Mouse (Mus musculus) heart, embryonic 16.5 days (tissue): ENCODE measurements around the gene Taf13. TPM values are rescaled to one million over a fixed set of nuclear protein-coding genes. Genes with fewer than 3 reads are reported as not detected.
"Not testable (repeated sequence)": the region's sequence is repeated elsewhere in the genome, so short reads cannot be mapped to it uniquely, and the experiment has no call there.

ENCODE experiments used
- ATAC-seq: fragments of 200-750 bp; cut with Nextera tagmentation; replicated peaks from 2 replicates; pipeline ENCODE4 v1.8.0; 2017; ENCODE audit warnings: moderate number of reproducible peaks; ENCODE audit not compliant: insufficient read depth, low FRiP score; ENCODE audit errors: extremely low read depth
- H3K27ac ChIP-seq: fragments of 300-500 bp; sonication (generic); 2 replicates; pipeline ENCODE4 v1.5.1; 2014; ENCODE audit warnings: mild to moderate bottlenecking, low read length, control low read depth, moderate library complexity
- H3K27me3 ChIP-seq: fragments of 300-500 bp; sonication (generic); 2 replicates; pipeline ENCODE4 v1.6.1; 2014; ENCODE audit warnings: low read length, mixed read lengths; ENCODE audit not compliant: control insufficient read depth, insufficient read depth
- H3K36me3 ChIP-seq: fragments of 300-500 bp; sonication (generic); 2 replicates; pipeline ENCODE4 v1.6.1; 2014; ENCODE audit not compliant: control insufficient read depth, insufficient read depth
- H3K4me1 ChIP-seq: fragments of 300-500 bp; sonication (generic); 2 replicates; pipeline ENCODE4 v1.6.1; 2014; ENCODE audit warnings: low read length, mixed read lengths; ENCODE audit not compliant: control insufficient read depth, insufficient read depth
- H3K4me2 ChIP-seq: fragments of 300-500 bp; sonication (generic); 2 replicates; pipeline ENCODE4 v1.6.1; 2014; ENCODE audit warnings: low read depth, mild to moderate bottlenecking, control low read depth, low read length
- H3K4me3 ChIP-seq: fragments of 300-500 bp; sonication (generic); 2 replicates; pipeline ENCODE4 v1.5.1; 2014; ENCODE audit warnings: mild to moderate bottlenecking, control low read depth, low read length
- H3K9ac ChIP-seq: fragments of 300-500 bp; sonication (generic); 2 replicates; pipeline ENCODE4 v1.6.1; 2014; ENCODE audit warnings: low read length, control low read depth
- H3K9me3 ChIP-seq: fragments of 300-500 bp; sonication (generic); replicated peaks from 2 replicates; pipeline ENCODE4 v1.6.1; 2016; ENCODE audit warnings: low read length; ENCODE audit not compliant: control insufficient read depth
- WGBS: fragments of 180-500 bp; shearing (Covaris S2); extraction: QIAGEN DNeasy Blood & Tissue Kit; methylation state at CpG from one replicate; pipeline ENCODE4 v1.1.7; 2014; 5-methylcytosine and 5-hydroxymethylcytosine counted together
- polyA plus RNA-seq: library from polyadenylated mRNA; unstranded; fragments of >200 nt; fragmentation: Nextera tagmentation; extraction: Ambion mirVana; gene quantifications from 2 replicates; pipeline ENCODE4 v1.2.1, GENCODE M21; 2015

Taf13 gene
- polyA plus RNA-seq, 1 experiment from 2014 or later = 29.9 TPM

DNA sequence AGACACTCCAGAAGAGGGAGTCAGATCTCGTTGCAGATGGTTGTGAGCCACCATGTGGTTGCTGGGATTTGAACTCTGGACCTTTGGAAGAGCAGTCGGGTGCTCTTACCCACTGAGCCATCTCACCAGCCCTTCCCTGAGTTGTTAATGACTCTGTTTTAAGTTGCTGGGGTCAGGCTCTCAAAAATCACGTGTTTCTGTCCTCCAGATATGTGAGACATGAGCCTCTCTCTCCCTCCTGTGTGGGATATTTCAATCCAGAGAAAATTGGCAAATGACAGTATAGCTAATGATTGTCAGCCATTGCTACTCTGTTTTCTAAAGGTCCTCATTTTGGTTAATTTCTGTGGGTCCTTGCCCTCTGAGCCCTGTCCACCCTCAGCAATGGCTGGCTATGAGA lies 1.9 kb upstream of the Taf13 start:
- ATAC-seq = not testable (repeated sequence)
- 39% methylated on average over 2 of the region's 3 CpGs for WGBS

DNA sequence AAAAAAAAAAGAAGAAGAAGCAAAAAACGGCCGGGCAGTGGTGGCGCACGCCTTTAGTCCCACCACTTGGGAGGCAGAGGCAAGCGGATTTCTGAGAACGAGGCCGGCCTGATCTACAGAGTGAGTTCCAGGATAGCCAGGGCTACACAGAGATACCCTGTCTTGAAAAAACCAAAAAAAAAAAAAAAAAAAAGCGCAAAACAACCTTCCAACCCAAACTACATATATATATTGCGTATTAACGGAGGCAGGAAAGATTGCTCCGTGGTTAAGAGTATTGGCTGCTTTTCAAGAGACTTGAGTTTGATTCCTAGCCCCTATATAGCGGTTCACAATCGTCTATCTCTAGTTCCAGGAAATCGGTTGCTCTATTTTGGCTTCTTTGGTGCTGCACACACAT lies 685 bp upstream of the Taf13 start:
- WGBS = 82% methylated on average over 14 of the region's 14 CpGs
- H3K27me3 ChIP-seq = peaks cover 2% of the 10 kb centered on the region; the same call in 1 of the 2 replicates
- ATAC-seq = no peak

More for the DNA sequence above, 1.9 kb upstream of the Taf13 start:
- not testable (repeated sequence) for H3K9me3 ChIP-seq, H3K27me3 ChIP-seq, H3K4me3 ChIP-seq, H3K9ac ChIP-seq, H3K27ac ChIP-seq, H3K4me2 ChIP-seq, H3K36me3 ChIP-seq, H3K4me1 ChIP-seq

DNA sequence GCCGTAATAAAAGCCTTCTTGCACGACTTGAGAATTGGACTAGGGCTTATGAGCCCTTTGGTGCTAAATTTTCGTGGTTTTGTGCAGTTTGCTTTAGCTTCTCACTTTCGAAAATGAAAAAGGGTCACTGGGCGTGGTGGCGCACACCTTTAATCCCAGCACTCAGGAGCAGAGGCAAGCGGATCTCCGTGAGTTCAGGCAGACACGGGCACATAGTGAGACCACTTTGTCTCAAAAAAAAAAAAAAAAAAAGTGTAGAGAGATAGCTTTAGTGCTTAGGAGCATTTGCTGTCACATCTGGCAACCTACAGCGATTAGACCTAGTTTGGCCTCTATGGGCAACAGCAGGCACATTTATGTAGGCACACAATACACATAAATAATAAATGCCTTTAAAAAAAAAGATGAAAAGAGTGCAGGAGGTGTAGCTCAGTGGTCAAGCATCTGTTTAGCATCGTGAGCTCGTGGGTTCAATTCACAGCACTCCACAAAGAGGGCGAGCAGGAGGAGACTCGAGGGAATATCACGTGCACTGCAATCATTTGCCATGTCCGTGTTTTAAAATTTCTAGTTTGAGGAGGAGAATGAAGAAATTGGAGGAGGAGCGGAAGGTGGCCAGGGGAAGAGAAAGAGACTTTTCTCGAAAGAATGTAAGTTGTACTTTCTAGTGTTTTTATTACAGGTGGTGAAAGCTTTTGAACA lies 962 bp downstream of the Taf13 start:
- peak overlapping the region; percentile 81 for H3K4me2 ChIP-seq
- H3K36me3 ChIP-seq = no peaks in the 10 kb centered on the region
- no peaks in the 10 kb centered on the region for H3K9me3 ChIP-seq
- ATAC-seq = no peak
- H3K27me3 ChIP-seq = peaks cover 2% of the 10 kb centered on the region; the same call in 1 of the 2 replicates
- H3K4me1 ChIP-seq = peaks cover 7% of the 10 kb centered on the region
- H3K4me3 ChIP-seq = peak overlapping the region; percentile 61
- H3K27ac ChIP-seq = no peak overlapping the region
- H3K9ac ChIP-seq = peak overlapping the region; percentile 77
- 46% methylated on average over 18 of the region's 18 CpGs for WGBS

More for the DNA sequence above, 685 bp upstream of the Taf13 start:
- no peak overlapping the region for H3K9ac ChIP-seq
- peak overlapping the region; percentile 70 for H3K4me2 ChIP-seq
- H3K36me3 ChIP-seq = no peaks in the 10 kb centered on the region
- no peak overlapping the region; the same call in 1 of the 2 replicates for H3K4me3 ChIP-seq
- no peak overlapping the region for H3K27ac ChIP-seq
- H3K4me1 ChIP-seq = peaks cover 7% of the 10 kb centered on the region
- H3K9me3 ChIP-seq = no peaks in the 10 kb centered on the region

GRCm38 (mm10) chr3:108574018-108574417 lies 2.5 kb downstream of the Taf13 start:
- Histone ChIP-seq H3K9ac (no peak overlapping the region), H3K36me3 (peaks cover 5% of the 10 kb centered on the region), H3K9me3 (no peaks in the 10 kb centered on the region), H3K4me1 (peaks cover 7% of the 10 kb centered on the region), H3K27me3 (no peaks in the 10 kb centered on the region; the same call in 1 of the 2 replicates), H3K27ac (no peak overlapping the region), H3K4me3 (no peak overlapping the region), H3K4me2 (no peak overlapping the region)
- WGBS = 78% methylated on average over 5 of the region's 5 CpGs
- ATAC-seq = no peak

- Histone ChIP-seq H3K36me3 (no peaks in the 10 kb centered on the region), H3K4me3 (no peak overlapping the region), H3K27ac (no peak overlapping the region), H3K9ac (no peak overlapping the region), H3K27me3 (no peaks in the 10 kb centered on the region), H3K9me3 (no peaks in the 10 kb centered on the region), H3K4me1 (no peaks in the 10 kb centered on the region), H3K4me2 (no peak overlapping the region)
- WGBS = 67% methylated on average over 4 of the region's 4 CpGs
- no peak for ATAC-seq
These were observed 13.1 kb downstream of the Taf13 start for GRCm38 (mm10) chr3:108584580-108584979.

- ATAC-seq = no peak
- Histone ChIP-seq H3K4me2 (no peak overlapping the region), H3K27ac (no peak overlapping the region), H3K9ac (no peak overlapping the region), H3K4me1 (peaks cover 6% of the 10 kb centered on the region; the same call in 1 of the 2 replicates), H3K36me3 (no peaks in the 10 kb centered on the region), H3K4me3 (no peak overlapping the region), H3K27me3 (no peaks in the 10 kb centered on the region), H3K9me3 (no peaks in the 10 kb centered on the region)
- 42% methylated on average over 2 of the region's 2 CpGs for WGBS
These were observed 16.9 kb downstream of the Taf13 start for GRCm38 (mm10) chr3:108588446-108588845.

GRCm38 (mm10) chr3:108590786-108591529 lies 19.5 kb downstream of the Taf13 start, which contains the start of gene Wdr47:
Gene Wdr47 (plus strand): TSS chr3:108591279.
- H3K27ac ChIP-seq = peak within 1 kb of the TSS; percentile 70
- H3K4me3 ChIP-seq = peak within 1 kb of the TSS; percentile 99
- H3K4me1 ChIP-seq = peaks cover 6% of the 10 kb centered on the region; the same call in 1 of the 2 replicates
- H3K9me3 ChIP-seq = no peaks in the 10 kb centered on the region
- 5% methylated on average over 44 of the region's 44 CpGs for WGBS
- peak within 1 kb of the TSS; percentile 89 for H3K9ac ChIP-seq
- H3K36me3 ChIP-seq = no peaks in the 10 kb centered on the region
- ATAC-seq = peak; percentile 100
- H3K4me2 ChIP-seq = peak within 1 kb of the TSS; percentile 87
- H3K27me3 ChIP-seq = no peaks in the 10 kb centered on the region

GRCm38 (mm10) chr3:108591530-108592522 lies 20.3 kb downstream of the Taf13 start:
- Histone ChIP-seq H3K4me1 (peaks cover 6% of the 10 kb centered on the region; the same call in 1 of the 2 replicates), H3K36me3 (no peaks in the 10 kb centered on the region), H3K9ac (peak overlapping the region; percentile 89), H3K9me3 (no peaks in the 10 kb centered on the region), H3K27me3 (no peaks in the 10 kb centered on the region), H3K4me3 (peak overlapping the region; percentile 99), H3K4me2 (peak overlapping the region; percentile 87), H3K27ac (peak overlapping the region; percentile 70)
- peak; percentile 59 for ATAC-seq
- under 1% methylated on average over 61 of the region's 61 CpGs for WGBS
